Mouse (Mus musculus) adrenal gland, adult 8-10 months (tissue): ENCODE data around the gene Tnmd. TPM values are rescaled to one million over a fixed set of nuclear protein-coding genes. Genes with fewer than 3 reads are reported as not detected.

Experiments
- DNase-seq: peaks from one replicate; pipeline ENCODE4 v3.0.0; 2022
- total RNA-seq, 4 experiments: library from RNA; stranded (reverse); gene quantifications; 2 replicates each; pipeline ENCODE4 v1.2.4; 2022

Gene Tnmd
- under 1 TPM in 2 of 4 experiments, not detected in 2; 0.17 to 0.51 TPM for total RNA-seq

- no peak for DNase-seq
These were observed at the start of gene Tnmd for GRCm38 (mm10) chrX:133850680-133851079. Gene Tnmd, plus strand, starts transcription at chrX:133850980.

GRCm38 (mm10) chrX:133853637-133854036, 2.9 kb downstream of the Tnmd start:
- DNase-seq, result no peak

- no peak for DNase-seq
These were observed 19.0 kb downstream of the Tnmd start for GRCm38 (mm10) chrX:133869743-133870142.

GRCm38 (mm10) chrX:133887308-133887707, 36.5 kb downstream of the Tnmd start:
- no peak for DNase-seq

- DNase-seq, result no peak
These were observed 37.3 kb downstream of the Tnmd start for GRCm38 (mm10) chrX:133888111-133888510.

GRCm38 (mm10) chrX:133898014-133898542, 47.3 kb downstream of the Tnmd start, which contains the start of gene Tspan6:
Gene Tspan6, minus strand, starts transcription at chrX:133898429.
- peak; percentile 64 for DNase-seq

GRCm38 (mm10) chrX:133908261-133908660, 57.5 kb downstream of the Tnmd start, which contains the start of gene Srpx2:
Gene Srpx2, plus strand, starts transcription at chrX:133908426.
- DNase-seq, result no peak

GRCm38 (mm10) chrX:133911397-133912103, 60.8 kb downstream of the Tnmd start:
- no peak for DNase-seq

GRCm38 (mm10) chrX:133913006-133913405, 62.2 kb downstream of the Tnmd start:
- no peak for DNase-seq

- no peak for DNase-seq
These were observed 63.4 kb downstream of the Tnmd start for GRCm38 (mm10) chrX:133914219-133914618.

Other genes starting within 250 kb of the Tnmd start
- 10 to 100 TPM in 3 of 4 experiments, 1 to 10 TPM in 1; 9.5 to 14.6 (median 11.7) TPM for gene Pcdh19, start 162.0 kb upstream of the Tnmd start, total RNA-seq
- 10 to 100 TPM; 25.8 to 52.3 (median 37.4) TPM for gene Tspan6, start 47.4 kb downstream of the Tnmd start, total RNA-seq
- gene Srpx2, start 57.4 kb downstream of the Tnmd start, total RNA-seq, result 1 to 10 TPM; 2.8 to 8.8 (median 5.1) TPM
- gene Sytl4, start 130.8 kb downstream of the Tnmd start, total RNA-seq, result 10 to 100 TPM; 15.4 to 23.7 (median 19.6) TPM
- 10 to 100 TPM; 31.8 to 42.6 (median 35.8) TPM for gene Cstf2, start 208.2 kb downstream of the Tnmd start, total RNA-seq